Mouse (Mus musculus) spleen, adult 2 months (tissue): ENCODE results near the gene Ssh2.

Experiments used
- CTCF ChIP-seq: fragments of 200-500 bp; IDR thresholded peaks from 2 replicates; pipeline ENCODE4 v1.5.1; 2011; ENCODE audit warnings: mild to moderate bottlenecking, inconsistent platforms; ENCODE audit not compliant: insufficient read depth, insufficient read length, insufficient replicate concordance; ENCODE audit errors: extremely low read depth
- POLR2A ChIP-seq: fragments of 200-500 bp; IDR thresholded peaks from 2 replicates; pipeline ENCODE4 v1.6.1; 2011; ENCODE audit warnings: low read depth, low read length, inconsistent platforms

- no peak for TF ChIP-seq CTCF
- TF ChIP-seq POLR2A, result no peak
Measured at GRCm38 (mm10) chr11:77441020-77441419, 224.9 kb downstream of the Ssh2 start.
